Mouse (Mus musculus) effector memory CD4-positive, alpha-beta T cell, adult 5 months (primary cell): ENCODE results near the gene Btg2. TPM values are rescaled to one million over a fixed set of nuclear protein-coding genes. Genes with fewer than 3 reads are reported as not detected.

Source experiments
- polyA plus RNA-seq: library from polyadenylated mRNA; unstranded; fragments of 100-300 nt; shearing (Covaris generic); gene quantifications from one replicate; pipeline ENCODE4 v1.2.1, GENCODE M21; 2017

Btg2 gene
- 597 TPM for polyA plus RNA-seq

GRCm38 (mm10) chr1:134078802-134079476, at the start of gene Btg2:
Btg2 (minus strand) TSS chr1:134079120.

DNA sequence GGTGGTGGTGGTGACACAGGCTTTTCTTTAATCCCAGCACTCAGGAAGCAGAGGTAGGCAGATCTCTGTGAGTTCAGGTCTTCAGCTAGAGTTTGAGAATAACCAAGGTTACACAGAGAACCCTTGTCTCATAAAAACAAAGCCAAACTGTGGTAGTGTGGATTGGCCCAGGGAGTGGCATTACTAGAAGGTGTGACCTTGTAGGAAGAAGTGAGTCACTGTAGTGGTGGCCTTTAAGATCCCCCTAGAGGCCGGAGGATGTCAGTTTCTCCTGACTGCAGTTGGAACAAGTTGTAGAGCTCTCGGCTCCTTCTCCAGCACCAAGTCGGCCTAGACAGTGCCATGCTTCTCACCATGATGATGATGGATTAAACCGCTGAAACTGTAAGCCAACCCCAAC, 32.1 kb upstream of the Btg2 start, which contains the start of gene Chit1:
Gene Chit1, plus strand, starts transcription at position 264 of the 400 bp plus-strand sequence.

DNA sequence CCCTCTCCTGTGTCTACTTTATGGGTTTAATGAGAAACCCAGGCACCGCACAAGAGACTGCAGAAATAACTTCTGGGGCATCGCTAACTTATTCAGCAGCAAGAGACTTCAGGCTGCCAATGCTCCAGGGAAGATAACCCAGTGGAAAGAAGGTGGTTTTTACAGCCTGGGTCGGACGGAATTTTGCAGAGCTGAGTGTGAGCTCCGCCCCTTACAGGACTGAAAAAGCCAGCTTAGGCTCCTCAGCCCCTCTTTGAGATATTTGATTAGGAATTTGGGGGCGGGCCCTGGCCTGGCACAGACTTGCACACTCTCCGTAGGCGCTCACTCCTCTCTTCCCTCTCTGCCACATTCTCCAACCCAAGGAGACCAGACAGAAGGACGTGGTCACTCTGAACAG, 41.7 kb downstream of the Btg2 start, which contains the start of gene Fmod:
Gene Fmod, plus strand, starts transcription at position 83 of the 400 bp plus-strand sequence.

Other genes with a start within 250 kb of the Btg2 start
- gene Optc, start 171.1 kb downstream of the Btg2 start, polyA plus RNA-seq, result not detected
- not detected for gene Prelp, start 157.7 kb downstream of the Btg2 start, polyA plus RNA-seq
- gene Fmod, start 41.9 kb downstream of the Btg2 start, polyA plus RNA-seq, result not detected
- gene Chit1, start 32.1 kb upstream of the Btg2 start, polyA plus RNA-seq, result not detected
- not detected for gene Chil1, start 103.1 kb upstream of the Btg2 start, polyA plus RNA-seq
- gene Mybph, start 114.3 kb upstream of the Btg2 start, polyA plus RNA-seq, result not detected
- gene Adora1, start 156.3 kb upstream of the Btg2 start, polyA plus RNA-seq, result 0.12 TPM
- gene Myog, start 210.9 kb upstream of the Btg2 start, polyA plus RNA-seq, result not detected